11 mouse cellular contexts compared by ENCODE assay signal in genomic region chr19:44519152-44519551, GRCm38 (mm10). TPM values are rescaled to one million over a fixed set of nuclear protein-coding genes. Genes with fewer than 3 reads are reported as not detected.
DNase-seq lines count a peak whose midpoint lies in the region; TF ChIP-seq lines count a peak whose summit lies in the region.
"Had no signal": no experiment of that assay in that cellular context is flagged by ENCODE, and none has a peak within 500 bp of the region (broad histone marks: within the 10 kb centered on the region; RNA-seq: fewer than 3 reads in every experiment).

No protein-coding gene starts in this region.

- H3K27ac ChIP-seq in layer of hippocampus, adult 2 months = no peak overlapping the region
- H3K27ac ChIP-seq: midbrain, embryonic 12.5 days had no signal

- no peak overlapping the region for H3K4me3 ChIP-seq in layer of hippocampus, adult 2 months
- H3K4me3 ChIP-seq: midbrain, embryonic 12.5 days had no signal

- DNase-seq in layer of hippocampus, adult 2 months (ENCODE audit: low spot score in 2 of 2) = no peak
- no peak for DNase-seq in layer of hippocampus, adult 11-12 months (ENCODE audit: low spot score)
- DNase-seq in WW6 (ENCODE audit: low read depth, low spot score) = peak; percentile 47
- peak; percentile 74 for DNase-seq in heart, postnatal 4 days
- DNase-seq in lung, postnatal 25 days (ENCODE audit: low spot score) = peak; percentile 12
- no peak for DNase-seq in frontal cortex, postnatal 25 days (ENCODE audit: low spot score in 2 of 2)
- DNase-seq in cerebellum, adult 9-10 months = no peak
- no peak for DNase-seq in spleen, postnatal 14 days (ENCODE audit: low spot score in 2 of 2)

- TF ChIP-seq CTCF in layer of hippocampus, adult 2 months (conservative IDR thresholded peaks at IDR 0.05) = peak; percentile 53

RNA-seq across cellular contexts. Expression of gene Wnt8b, which starts 25.9 kb away (rescaled TPM):
- under 1 TPM in 1 of 2 experiments, not detected in 1; 0.17 TPM for total RNA-seq in layer of hippocampus, adult 2 months (2021)
- not detected for total RNA-seq in heart, postnatal 4 days (2021)
- total RNA-seq: gastrocnemius, postnatal 36 days had no signal

RNA-seq across cellular contexts. Expression of gene Sec31b, which starts 26.5 kb away (rescaled TPM):
- under 1 TPM; 0.12 to 0.67 TPM for total RNA-seq in layer of hippocampus, adult 2 months (2021)
- 1 to 10 TPM; 3.9 to 4.2 TPM for total RNA-seq in heart, postnatal 4 days (2021)

RNA-seq across cellular contexts. Expression of gene Gm20538, which starts 33.5 kb away (rescaled TPM):
- not detected for total RNA-seq in layer of hippocampus, adult 2 months (2021)
- total RNA-seq in heart, postnatal 4 days (2021) = not detected
- total RNA-seq: adrenal gland, postnatal 36 days; gastrocnemius, postnatal 36 days had no signal

RNA-seq across cellular contexts. Expression of gene Ndufb8, which starts 36.1 kb away (rescaled TPM):
- 100 to 1,000 TPM; 349 to 378 TPM for total RNA-seq in layer of hippocampus, adult 2 months (2021)
- 1,000 to 10,000 TPM; 1,200 to 1,283 TPM for total RNA-seq in heart, postnatal 4 days (2021)

RNA-seq across cellular contexts. Expression of gene Hif1an, which starts 43.5 kb away (rescaled TPM):
- total RNA-seq in layer of hippocampus, adult 2 months (2021) = 10 to 100 TPM; 32.7 to 33.6 TPM
- 10 to 100 TPM; 43.7 to 44.5 TPM for total RNA-seq in heart, postnatal 4 days (2021)

Comparison
In these comparisons a context has a peak if more than half of its experiments do, and no peak if none do; other contexts are left out.
1. DNase-seq: peak in WW6 (single experiment), heart, postnatal 4 days (single experiment) and lung, postnatal 25 days (single experiment); none in layer of hippocampus, adult 2 months (0 of 2), layer of hippocampus, adult 11-12 months (single experiment), frontal cortex, postnatal 25 days (0 of 2), cerebellum, adult 9-10 months (single experiment) and spleen, postnatal 14 days (0 of 2).